Mouse (Mus musculus): ENCODE measurements around the gene Olfr1321. TPM values are rescaled to one million over a fixed set of nuclear protein-coding genes. Genes with fewer than 3 reads are reported as not detected.

Gene Olfr1321
- total RNA-seq (2021): not detected

DNA sequence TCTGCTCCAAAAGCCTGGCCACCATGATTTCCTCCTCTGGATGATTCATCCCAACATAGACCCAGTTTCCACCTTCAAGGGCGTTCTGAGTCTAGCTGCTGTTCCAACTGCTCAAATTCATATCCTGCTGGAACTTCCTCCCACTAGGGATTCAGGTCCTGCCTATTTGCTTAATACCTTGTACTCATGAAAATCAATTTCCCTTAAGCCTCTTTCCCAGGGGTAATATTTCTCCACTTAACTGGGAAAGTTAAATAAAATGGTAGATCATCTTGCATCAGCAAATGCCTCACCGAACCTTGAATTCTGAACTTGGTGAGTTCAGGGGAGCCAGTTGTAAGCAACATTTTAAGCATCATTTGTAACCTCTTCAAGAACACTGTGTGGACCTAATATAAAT, at the start of gene Olfr1321:
Gene Olfr1321, minus strand, starts transcription at position 101 of the 400 bp plus-strand sequence.
- intact Hi-C loops (cut with DNase I): no loop called here
- DNase-seq: no peak

DNA sequence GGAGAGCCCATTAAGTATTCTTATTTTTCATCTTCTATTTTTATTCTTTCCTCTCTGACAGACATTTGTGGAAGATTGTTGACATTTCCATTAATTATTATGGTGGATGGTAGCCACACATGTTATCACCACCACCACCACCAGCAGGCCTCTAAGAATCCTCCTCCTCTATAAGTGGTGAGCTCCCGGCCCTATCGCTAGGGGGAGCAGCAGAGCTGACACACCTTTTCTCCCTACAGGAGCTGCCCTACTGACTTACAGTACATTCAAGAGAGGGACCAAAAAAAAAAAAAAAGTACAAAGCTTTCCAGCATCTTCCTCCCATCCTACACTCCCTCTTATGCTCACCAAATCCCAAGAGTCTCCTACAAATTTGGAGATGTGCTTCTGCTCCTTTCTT, 36.0 kb upstream of the Olfr1321 start:
- DNase-seq: no peak
- intact Hi-C loops (cut with DNase I): no loop called here

DNA sequence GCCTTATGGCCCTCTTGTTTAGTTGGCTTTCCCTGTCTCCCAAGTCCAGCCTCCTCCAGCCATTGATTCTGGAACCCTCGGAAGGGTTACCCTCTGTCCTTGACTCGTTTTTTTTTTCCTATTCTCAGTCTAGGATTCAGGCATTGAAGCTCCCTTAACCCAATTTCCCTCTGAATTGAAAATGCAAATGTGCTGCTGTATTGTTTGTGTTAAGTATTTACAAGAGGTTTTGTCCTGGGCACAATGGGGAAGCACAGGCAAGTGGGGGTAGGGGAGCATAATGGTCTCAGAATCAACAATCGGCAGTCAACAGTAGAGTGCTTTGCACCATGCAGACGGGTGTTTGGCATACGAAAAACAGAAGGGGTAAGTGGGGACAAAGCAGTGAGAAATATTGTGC, 10.3 kb upstream of the Olfr1321 start:
- intact Hi-C loops (cut with DNase I): no loop called here
- no peak for DNase-seq

Other genes starting within 250 kb of the Olfr1321 start
- gene Olfr1320, start 62.7 kb downstream of the Olfr1321 start, total RNA-seq (2021): not detected
- gene Igsf1, start 62.7 kb upstream of the Olfr1321 start, total RNA-seq (2021): 1 to 10 TPM; 4.0 to 9.4 TPM
- gene Olfr1322, start 156.4 kb upstream of the Olfr1321 start, total RNA-seq (2021): not detected